Mouse (Mus musculus) adrenal gland, adult 18-20 months (tissue): ENCODE data around the gene Apc2. TPM values are rescaled to one million over a fixed set of nuclear protein-coding genes. Genes with fewer than 3 reads are reported as not detected.

Experiments
- DNase-seq, 2 experiments: peaks; one replicate each; pipeline ENCODE4 v3.0.0; 2021 to 2022; ENCODE audit warnings: low spot score in 2 of 2
- total RNA-seq, 2 experiments: library from RNA; stranded (reverse); gene quantifications; 1 replicate in 1 of 2; 2 replicates in 1 of 2; pipeline ENCODE4 v1.2.3; 2021

Apc2 gene
- total RNA-seq, 2 experiments from 2014 or later: 1.8 to 2.0 TPM

DNA sequence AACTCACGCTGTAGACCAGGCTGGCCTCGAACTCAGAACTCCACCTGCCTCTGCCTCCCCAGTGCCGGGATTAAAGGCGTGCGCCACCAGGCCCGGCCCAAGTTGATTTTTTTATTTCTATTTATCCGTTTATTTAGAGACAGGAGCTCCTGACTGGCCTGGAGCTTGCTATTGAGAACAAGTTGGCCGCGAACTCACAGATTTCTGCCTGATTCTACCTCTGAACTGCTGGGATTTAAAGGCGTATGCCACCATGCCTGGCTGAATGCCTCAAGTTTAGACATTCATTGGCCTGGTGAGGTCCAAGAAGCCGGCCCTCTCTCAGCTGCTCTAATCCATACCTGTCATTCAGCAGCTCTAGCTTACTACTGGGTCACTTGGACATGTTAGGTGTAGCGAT, 33.6 kb upstream of the Apc2 start:
- no peak for DNase-seq

DNA sequence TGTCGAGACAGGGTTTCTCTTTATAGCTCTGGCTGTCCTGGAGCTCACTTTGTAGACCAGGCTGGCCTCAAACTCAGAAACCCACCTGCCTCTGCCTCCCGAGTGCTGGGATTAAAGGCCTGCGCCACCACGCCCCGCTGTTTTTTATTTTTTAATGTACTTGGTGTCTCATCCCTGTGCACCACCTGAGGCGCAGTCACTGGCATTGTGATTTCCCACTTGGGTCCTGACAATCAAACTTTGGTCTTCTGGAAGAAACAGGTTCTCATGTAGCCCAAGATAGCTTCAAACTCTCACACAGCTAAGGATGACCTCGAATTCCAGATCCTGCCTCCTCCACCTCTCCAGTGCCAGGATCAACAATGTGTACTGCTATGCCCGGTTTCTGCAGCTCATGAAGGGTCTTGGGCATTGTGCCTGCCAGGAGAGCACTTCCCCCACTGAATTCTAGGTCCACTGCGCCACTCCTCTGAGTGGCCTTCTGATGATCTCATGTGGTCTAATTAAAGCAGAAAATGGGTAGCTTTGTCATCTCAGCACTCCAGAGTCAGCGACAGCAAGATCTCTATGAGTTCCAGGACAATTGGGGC, 32.9 kb upstream of the Apc2 start:
- no peak for DNase-seq

DNA sequence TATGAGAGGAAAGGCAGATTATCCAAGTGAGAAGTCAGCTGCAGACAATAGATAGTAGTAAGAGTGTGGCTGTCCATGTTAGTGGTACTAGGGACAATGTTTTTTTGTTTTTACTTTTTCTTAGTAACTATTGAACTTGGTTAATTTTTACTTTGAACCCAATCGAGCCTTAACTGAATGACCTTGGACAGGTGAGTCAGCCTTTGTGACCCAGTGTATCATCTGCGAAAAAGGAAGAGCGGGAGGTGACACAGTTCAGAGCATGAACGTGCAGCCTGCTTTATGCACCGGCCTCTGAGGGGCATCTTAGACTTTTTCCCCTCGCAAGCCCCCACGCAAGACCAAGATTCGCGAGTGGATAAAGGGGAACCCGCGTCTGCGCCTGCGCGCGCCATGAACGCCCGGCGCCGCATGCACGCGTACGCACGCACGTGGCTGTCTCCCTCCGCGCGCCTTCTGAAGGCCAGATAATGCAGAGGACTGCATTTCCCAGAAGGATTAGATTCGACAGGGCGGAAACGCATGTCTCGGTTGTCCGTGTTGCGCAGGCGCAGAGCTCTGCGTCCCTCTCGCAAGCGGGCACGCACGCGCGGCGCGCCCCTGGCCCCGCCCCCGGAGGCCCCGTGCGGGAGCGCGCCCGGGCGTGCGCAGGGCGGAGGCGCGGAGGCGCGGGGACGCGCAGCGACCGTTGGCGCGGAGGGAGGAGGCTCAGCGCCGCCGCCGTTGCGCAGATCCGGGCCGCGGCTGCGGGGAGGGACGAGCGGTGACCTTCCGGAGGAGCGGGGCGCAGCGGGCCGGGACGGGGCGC, 31.2 kb upstream of the Apc2 start:
- peak; percentile 97 to 99 for DNase-seq

DNA sequence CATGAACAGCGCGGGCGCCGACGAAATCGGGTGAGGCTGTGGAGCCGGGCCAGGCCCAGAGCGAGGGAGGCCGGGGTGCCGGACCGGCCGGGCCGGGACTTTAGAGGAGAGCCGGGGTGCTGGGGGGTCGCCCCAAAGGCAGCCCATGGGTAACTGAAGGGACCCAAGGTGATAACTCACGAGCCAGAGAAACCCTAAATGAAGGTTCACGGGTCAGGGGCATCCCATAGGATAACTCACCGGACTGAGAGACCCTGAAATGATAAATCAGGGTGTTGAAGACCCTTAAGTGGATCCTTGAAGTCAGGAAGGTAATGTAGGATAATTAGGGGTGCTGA, 30.7 kb upstream of the Apc2 start:
- DNase-seq: no peak

DNA sequence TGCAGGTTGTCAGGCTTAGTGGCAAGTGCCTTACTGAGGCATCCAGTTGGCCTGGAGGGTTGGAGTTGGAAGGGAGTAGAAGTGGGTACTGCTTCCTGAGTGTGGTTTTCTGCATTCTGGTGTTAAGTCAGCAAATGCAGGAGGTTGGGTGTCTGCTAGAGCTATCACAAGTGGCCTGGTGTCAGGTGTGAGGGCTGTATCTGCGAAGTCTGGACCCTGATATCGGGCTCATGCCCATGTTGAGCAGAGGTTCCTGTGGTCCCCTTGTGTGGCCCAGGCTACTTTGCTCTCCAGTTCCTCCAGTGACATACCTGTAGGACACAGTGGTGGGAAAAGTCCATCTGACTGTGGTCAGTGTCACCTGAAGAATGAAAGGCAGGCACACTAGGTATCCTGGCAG, 25.7 kb upstream of the Apc2 start:
- no peak for DNase-seq

DNA sequence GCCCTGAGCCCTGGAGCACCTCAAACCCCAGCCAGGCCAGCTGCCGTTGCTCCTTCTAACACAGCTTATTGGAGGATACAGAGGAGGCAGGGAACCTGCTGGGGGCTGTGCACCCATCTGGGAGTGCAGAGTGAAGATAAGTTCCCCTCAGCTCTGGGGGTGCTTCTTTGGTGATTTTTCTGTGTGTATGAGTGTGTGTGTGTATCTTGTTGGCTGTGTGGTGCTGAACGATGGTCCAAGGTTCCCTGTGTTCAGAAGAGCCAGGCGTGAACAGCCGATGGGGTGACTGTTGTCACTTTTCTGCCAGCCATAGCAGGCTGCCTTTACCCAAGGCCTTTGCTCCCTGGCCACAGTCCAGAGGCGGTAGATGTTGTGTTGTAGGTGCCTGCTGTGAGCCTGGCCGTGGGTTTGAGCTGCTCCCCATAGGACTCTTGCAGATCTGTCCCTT, 25.0 kb upstream of the Apc2 start:
- DNase-seq: peak in 1 of 2 experiments; percentile 28

DNA sequence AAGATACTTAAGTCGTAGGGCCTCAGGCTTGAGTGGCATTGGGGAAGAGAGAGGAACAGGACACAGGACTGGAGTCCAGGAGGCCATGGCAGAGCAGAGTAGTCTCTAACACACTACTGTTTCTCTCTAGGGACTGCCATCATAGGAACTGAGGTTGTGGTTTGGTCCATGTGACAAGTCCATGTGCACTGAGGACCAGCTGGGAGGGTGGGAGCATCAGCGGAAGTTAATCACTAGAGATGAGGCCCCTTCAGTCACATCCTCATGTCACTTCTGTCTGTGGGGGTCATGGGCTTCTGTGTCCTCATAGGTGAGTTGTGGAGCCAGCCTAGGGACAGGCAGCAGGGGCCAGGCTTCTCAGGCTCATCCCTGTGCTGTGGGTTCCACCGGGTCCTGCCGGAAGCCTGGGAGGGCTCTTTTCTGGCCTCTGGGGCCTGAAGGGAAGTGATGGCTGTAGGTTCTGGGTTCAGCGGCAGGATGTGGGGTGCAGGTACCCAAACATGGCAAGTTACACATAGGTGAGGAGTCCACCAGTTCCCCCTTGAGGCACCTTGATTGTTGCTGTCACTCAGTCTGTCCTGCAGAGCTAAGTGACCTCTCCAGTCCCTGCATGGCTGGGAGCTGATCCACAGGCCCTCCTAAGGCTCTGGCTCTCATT, 24.5 kb upstream of the Apc2 start:
- DNase-seq: peak in 1 of 2 experiments; percentile 19

DNA sequence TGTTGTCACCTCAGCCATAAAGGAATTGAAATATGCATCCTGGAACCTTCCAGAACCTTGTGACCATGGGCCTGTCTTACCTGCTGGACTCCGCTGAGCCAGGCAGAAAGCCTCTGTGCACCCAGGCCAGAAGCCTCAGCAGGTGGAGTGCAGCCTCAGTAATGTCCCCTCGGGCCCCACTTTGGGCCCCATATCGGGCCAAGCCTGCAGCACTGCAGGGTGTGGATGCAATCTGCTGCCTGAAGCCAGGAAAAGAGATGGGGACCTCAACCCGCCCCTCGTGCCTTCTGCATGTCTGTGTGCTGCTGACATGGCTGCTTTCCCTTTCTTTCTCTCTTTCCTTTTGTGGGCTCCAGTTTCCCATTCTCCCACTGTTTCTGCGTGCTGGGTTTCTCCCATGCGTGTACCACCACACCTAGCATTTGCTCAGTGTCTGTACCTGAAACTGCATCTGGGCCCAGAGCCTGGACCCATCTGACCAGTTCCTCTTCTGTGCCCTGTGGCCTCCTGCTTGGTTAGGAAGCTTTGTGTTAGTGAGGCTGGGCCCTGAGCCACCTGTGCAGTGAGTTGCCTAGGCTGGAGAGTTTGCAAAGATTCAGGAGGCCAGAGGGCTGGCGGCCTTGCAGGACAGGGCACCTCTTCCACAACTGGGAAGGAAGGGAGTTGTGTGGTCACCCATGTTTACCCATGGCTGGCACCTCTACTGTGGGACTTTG, 23.7 kb upstream of the Apc2 start:
- no peak for DNase-seq

DNA sequence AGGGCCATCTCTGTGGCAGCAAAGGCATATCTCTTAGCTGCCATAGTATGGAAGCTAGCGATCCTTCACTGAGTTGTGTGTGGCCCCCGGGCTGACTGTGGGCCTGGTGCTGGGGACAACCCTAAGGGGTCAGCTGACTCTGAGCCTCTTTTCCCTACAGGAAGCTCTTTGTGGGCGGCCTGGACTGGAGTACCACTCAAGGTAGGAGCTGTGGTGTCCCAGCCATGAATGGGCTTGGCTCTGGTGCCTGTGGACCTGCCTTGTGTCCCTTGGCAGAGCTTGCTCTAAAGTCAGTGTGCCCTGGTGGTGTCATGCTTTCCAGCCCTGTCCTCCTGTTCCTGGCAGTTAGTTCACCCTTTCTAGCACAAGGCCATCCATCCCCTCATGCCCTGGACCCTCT, 21.9 kb upstream of the Apc2 start:
- DNase-seq: no peak

DNA sequence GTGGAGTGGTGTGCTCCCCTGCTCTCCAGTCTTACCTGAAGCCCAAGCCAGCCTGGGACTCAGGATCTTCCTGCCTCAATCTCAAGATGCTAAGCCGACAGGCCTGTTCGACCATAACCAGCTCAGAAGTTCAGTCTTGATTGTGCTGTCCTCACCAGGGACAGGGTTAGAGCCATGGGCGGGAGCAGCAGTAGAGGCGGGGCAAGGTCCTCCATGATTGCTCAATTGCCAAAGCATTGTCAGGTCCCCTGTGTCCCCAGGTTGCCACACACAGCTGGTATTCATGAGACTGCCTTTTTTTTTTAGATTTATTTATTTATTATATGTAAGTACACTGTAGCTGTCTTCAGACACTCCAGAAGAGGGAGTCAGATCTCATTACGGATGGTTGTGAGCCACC, 19.5 kb upstream of the Apc2 start:
- DNase-seq: no peak

DNA sequence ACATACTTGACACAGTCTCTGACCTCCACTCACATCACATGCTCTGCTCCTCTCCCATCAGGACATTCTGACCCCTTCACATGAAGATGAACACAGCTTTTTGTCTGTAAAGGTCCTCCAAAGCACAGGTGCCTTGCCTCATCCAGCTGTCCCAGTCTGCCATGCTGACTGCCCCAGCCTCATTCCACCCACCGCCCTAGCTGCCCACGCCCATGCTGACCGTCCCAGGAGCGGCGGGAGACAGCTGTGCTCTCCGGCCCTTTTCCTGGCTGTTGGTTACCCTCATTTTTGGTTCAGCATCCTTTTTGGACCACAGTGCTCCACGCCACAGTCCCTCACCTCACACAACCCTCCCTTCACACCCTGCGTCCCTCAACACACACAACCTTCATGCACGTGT, 17.4 kb upstream of the Apc2 start:
- DNase-seq: peak in 1 of 2 experiments; percentile 17

DNA sequence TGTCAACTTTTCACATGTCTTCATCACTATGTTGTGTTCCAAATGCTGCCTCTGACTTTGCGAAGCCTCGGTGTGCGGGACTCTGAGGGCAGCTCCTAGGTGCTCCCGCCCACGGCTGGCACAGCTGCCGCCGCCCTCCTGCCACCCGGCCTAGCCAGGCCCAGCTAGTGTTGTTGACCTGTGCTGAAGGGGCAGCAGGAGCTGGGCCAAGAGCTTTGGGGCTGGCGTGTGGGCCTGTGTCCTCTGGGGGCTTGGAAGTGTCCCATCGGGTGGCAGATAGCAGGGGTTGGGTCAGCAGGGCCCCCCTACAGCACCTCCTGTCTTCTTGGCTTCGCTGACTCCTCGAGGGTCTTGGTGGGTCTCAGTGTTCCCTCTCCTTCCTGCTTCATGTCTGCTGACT, 16.5 kb upstream of the Apc2 start:
- DNase-seq: peak in 1 of 2 experiments; percentile 19

DNA sequence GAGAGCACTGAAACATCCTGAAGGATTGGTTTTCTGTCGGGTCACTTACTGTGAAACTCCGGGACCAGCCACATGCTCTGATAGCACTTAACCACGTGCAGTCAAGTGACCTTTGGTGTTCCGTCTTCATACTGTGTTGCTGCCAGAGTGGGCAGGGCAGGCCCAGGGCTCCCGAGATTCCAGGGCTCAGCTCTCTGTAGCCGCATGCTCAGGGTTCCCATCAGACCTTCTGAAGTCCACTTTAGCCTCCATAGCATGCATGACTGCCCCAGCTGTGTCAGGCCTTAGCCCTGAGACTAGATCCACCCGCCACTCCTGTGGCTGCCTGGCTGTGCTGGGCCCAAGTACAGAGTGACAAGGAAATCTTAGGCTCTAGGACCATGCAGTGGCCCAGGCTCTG, 14.5 kb upstream of the Apc2 start:
- no peak for DNase-seq

DNA sequence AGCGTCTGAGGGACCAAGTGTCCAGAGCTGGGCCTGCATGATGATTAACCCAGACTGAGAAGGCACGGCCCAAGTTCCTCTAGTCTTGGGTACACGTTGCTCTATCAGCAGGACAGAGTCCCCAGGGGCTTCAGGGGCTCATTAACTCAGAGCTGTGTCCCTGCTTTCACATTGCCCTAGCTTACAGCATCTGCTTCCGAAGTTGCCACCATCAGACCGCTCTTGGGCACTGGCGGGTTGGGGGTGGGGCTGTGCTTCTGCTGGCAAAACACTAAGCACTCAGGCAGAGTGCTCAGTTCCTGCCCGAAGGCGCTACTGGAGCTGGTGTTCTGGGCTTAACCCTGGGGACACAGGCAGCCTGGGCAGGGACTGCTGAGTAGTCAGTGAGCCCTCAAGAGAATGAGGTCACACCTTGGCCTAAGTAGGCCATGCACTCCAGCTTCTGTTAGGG, 13.8 kb upstream of the Apc2 start:
- DNase-seq: peak in 1 of 2 experiments; percentile 31

DNA sequence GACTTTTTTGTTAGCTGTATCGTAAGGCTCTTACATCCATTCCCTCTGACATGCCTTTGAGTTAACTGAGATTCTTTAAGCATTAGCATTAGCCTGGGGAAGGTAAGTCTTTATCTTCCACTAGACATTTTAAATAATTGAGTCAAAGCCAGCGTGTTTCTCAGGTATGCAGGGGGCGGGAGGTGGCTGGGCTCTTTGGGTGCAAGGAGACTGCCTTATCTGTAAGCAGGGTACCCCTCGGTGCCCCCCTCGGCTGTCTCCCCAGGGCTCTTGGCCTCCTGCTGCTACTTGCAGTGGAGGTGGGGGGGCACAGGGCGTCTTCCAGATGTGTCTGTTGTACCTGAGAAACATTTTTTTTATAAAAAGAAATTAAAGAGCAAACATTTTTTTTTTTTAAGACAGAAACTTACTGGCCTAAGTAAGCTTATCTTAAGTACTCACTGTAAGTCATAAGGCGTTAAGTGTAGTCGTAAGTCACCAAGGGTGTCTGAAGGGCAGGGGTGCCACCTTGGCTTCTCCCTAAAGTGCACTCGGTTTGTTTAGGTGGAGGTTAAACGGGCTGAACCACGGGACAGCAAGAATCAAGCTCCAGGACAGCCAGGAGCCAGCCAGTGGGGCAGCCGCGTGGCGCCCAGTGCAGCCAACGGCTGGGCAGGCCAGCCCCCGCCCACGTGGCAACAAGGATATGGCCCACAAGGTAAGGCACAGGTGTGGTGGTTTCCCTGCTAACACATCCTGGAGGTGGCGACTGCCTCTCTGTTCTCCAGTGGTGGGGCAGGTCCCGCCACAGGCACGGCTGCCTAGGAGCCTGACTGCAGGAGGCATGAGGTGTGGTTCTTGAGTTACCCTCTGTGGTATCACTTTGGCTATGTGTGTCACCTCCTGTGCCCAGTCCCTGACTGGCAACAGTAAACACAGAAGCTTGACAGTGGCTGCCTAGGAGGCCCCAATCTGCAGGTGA, 13.0 kb upstream of the Apc2 start:
- peak in 1 of 2 experiments; percentile 19 for DNase-seq

DNA sequence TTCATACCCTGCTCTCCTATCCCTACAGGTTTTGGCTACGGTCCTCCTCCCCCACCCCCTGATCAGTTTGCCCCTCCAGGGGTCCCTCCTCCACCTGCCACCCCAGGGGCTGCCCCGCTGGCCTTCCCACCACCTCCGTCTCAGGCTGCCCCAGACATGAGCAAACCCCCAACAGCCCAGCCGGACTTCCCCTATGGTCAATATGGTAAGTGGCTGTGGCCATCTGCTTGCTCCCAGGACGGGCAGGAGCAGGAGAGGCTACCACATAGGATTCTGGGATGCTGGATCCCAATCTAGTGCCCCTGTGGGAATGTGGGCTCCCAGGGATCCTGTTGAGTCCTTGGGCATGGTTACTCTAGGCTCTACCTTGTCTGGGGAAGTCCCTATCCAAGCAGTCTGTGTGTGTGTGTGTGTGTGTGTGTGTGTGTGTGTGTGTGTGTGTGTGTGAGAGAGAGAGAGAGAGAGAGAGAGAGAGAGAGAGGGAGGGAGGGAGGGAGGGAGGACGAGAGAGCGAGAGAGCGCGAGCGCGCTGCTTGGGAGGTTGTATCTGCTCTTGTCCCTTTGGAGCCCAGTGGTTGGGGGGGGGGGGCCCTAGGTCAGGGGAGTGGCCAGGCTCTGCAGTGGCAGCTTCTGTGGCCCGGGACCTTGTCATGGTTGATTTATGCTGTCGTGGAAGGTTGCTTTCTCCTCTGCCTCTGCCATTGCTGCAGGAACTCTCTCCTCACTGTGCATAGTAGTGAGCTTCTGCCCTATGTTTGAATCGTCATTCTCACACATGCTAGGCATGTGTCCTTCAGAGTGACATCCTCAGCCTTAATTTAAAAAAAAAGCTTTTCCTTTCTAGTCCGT, 10.3 kb upstream of the Apc2 start:
- peak in 1 of 2 experiments; percentile 28 for DNase-seq

DNA sequence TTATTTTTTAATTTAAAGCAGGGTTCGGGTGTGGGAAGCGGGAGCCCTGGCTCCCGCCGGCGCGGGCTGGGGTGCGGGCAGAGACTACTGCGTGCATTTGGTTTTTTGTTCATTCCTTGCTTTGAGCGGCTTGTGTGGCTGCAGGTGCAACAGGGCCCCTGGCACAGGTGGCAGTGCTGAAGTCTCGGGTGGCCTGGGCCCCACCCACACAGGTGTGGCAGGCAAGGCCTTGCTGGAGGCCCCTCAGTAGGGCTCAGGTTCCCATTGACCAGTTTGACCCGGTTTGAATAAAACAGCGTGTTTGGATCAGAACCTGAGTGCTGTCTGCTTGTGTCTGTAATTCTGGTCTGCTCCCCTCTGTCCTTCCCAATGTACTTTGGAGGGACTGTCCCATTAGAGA, 7.7 kb upstream of the Apc2 start:
- no peak for DNase-seq

DNA sequence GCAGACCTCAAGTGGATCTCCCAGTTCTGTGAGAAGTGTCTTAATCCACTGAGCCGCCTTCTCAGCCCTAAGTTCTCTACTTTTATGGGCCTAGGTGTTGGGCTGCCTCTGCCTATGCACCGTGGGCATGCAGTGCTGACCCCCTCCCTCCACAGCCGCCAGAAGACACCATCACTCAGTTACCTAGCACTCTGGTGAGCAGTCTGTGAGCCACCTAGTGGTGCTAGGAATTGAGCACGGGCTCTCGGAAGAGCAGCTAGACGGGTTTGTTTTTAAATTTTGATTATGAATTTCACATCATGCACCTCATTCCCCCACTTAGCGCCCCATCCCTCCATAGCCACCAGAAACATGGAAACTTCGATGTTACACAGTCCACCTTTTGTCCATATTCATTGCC, 7.1 kb upstream of the Apc2 start:
- DNase-seq: no peak
